Mouse (Mus musculus): ENCODE results near the gene C1qtnf6. TPM values are rescaled to one million over a fixed set of nuclear protein-coding genes. Genes with fewer than 3 reads are reported as not detected.

C1qtnf6 gene
- polyA plus RNA-seq, 1 experiment, result 3.3 TPM

DNA sequence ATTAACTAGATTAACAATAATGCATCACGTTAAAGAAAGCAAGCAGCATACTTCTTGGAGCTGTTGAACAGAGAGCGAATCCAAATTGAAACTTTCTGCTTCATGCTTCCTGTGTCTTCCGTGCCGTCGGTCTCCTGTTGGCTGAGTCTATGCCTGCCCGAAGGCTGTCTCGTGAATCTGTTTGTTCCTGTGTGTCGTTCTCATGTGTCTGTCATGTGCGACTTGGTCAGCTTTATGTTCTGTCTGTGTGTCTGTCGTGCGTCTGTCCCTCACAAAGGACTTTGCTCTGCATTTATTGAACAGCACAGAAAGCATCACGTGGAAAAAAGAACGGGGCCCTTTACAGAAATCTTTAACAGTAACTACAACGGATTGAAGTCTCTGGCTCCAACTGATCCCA is 18.2 kb downstream of the C1qtnf6 start:
- no peak overlapping the region for H3K27ac ChIP-seq (replicated peaks; ENCODE audit: low read depth, low read length)
- peaks cover under 1% of the 10 kb centered on the region; the same call in 1 of the 2 replicates for H3K4me1 ChIP-seq (ENCODE audit: control insufficient read depth, insufficient read depth, insufficient read length, low read length)
- no peak overlapping the region for H3K4me3 ChIP-seq (ENCODE audit: insufficient read depth, low read depth, low read length)

- Histone ChIP-seq H3K27ac (replicated peaks; ENCODE audit: low read depth, low read length) (no peak overlapping the region), H3K4me3 (ENCODE audit: insufficient read depth, low read depth, low read length) (no peak overlapping the region), H3K4me1 (ENCODE audit: control insufficient read depth, insufficient read depth, insufficient read length, low read length) (no peaks in the 10 kb centered on the region)
Observed at GRCm38 (mm10) chr15:78511951-78512350, 19.3 kb downstream of the C1qtnf6 start.

DNA sequence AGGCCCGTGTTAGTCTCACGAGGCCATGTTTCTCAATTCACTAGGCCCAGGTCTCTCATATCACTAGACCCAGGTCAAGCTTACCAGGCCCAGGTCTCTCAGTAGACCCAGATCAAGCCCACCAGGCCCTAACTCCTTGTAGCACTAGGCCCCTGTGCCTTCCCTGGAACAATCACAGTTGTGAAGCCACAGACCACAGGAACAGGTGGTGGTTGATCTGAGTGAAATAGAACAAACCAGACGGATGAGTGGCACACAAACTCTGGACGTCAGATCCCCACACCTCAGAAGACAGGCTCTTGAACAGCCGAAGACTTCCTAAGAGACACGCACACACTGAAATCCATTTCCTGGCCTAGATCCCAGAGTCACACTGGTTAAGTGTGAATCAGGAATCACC is 20.5 kb downstream of the C1qtnf6 start:
- H3K4me1 ChIP-seq (ENCODE audit: control insufficient read depth, insufficient read depth, insufficient read length, low read length), result no peaks in the 10 kb centered on the region
- no peak overlapping the region for H3K27ac ChIP-seq (replicated peaks; ENCODE audit: low read depth, low read length)
- no peak overlapping the region for H3K4me3 ChIP-seq (ENCODE audit: insufficient read depth, low read depth, low read length)

DNA sequence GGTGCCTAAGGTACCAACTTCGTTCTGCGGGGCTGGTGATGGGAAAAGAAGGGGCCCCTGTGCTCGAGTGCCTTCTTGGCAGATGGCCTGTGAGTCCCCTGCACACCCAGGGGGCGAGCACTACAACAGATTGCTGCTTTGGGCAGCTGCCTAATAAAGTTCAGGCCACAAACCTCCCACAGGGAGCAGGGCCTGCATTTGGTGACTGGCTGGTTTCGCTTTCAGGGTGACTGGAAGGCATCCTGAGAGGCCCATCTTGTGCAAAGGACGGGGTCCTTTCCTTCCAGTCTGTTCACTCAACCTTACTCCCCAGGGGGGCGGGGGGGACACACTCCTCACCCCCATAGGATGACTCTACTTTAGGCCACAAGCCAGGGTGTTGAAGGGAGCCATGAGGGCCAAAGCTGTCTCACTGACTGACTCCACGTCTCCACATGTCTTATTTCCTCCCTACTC is 21.1 kb downstream of the C1qtnf6 start:
- Histone ChIP-seq H3K4me1 (ENCODE audit: control insufficient read depth, insufficient read depth, insufficient read length, low read length) (no peaks in the 10 kb centered on the region), H3K27ac (replicated peaks; ENCODE audit: low read depth, low read length) (no peak overlapping the region)

DNA sequence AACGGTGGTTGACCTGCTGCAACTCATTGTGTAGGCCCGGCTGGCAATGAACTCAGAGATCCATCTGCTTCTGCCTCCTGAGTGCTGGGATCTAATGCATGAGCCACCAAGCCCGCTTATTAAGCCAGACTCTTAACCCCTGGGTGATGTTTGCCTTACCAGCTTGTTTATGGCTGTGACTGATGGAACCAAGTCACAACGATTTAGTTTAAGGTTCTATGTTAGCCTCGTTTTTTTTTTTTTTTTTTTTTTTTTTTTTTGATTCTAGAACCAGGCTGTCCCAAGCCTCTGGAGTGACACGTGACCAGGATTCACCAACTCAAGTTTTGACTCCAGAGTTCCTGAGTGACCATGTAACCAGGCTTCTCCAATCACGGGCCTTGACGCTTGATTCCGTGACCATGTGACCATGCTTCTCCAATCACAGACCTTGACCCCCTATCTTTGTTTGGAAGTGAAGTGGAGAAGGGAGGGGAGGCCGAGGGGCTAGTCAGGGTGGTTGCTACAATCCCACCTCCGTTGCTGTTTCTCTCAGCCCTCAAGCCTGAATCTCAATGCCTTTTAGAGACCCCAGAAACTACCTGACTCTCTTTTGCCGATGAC is 21.8 kb downstream of the C1qtnf6 start:
- no peak overlapping the region for H3K4me3 ChIP-seq (ENCODE audit: insufficient read depth, low read depth, low read length)
- H3K4me1 ChIP-seq (ENCODE audit: control insufficient read depth, insufficient read depth, insufficient read length, low read length), result no peaks in the 10 kb centered on the region
- H3K27ac ChIP-seq (replicated peaks; ENCODE audit: low read depth, low read length), result no peak overlapping the region

More for the DNA sequence above, 21.1 kb downstream of the C1qtnf6 start:
- no peak overlapping the region for H3K4me3 ChIP-seq (ENCODE audit: insufficient read depth, low read depth, low read length)

- Histone ChIP-seq H3K4me3 (ENCODE audit: insufficient read depth, low read depth, low read length) (no peak overlapping the region), H3K27ac (replicated peaks; ENCODE audit: low read depth, low read length) (no peak overlapping the region), H3K4me1 (ENCODE audit: control insufficient read depth, insufficient read depth, insufficient read length, low read length) (no peaks in the 10 kb centered on the region)
Observed at GRCm38 (mm10) chr15:78508443-78508842, 22.8 kb downstream of the C1qtnf6 start.

DNA sequence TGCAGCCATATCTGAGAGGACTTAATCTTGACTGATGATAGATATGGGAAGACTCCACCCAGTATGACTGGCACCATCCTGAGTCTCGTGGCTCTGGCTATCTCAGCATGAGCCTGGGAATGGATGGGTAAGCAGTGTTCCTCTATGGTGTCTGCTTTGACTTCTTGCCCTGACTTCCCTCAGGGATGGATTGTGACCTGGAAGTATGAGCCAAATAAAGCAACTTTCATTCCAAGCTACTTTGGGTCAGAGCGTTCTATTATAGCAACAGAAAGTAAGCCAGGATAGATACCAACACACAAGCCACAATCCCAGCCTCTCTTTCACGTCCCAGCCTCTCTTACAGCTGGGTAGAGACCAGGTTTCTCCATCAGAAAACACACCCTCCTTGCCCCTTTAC is 25.7 kb downstream of the C1qtnf6 start:
- H3K4me3 ChIP-seq (ENCODE audit: insufficient read depth, low read depth, low read length), result no peak overlapping the region
- no peak overlapping the region for H3K27ac ChIP-seq (replicated peaks; ENCODE audit: low read depth, low read length)

DNA sequence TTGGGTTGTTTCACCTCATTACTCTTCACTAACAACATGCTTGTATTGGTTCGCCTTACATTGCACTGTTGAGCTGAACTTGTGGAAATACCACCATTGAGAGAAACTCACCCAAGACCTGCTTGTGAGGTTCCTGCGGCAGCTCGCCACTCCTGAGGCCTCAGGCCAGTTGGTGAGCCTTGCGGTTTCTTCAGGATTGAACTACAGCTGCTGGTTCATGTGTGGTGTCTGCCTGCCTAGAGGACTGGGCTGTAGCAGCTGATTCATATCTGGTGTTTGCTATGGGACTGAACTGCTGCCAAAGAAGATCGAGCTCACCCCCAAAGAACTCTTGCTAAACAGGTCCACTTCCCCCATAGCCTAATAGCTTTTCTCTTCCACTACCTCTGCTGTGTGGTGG is 26.4 kb downstream of the C1qtnf6 start:
- H3K27ac ChIP-seq (replicated peaks; ENCODE audit: low read depth, low read length), result no peak overlapping the region
- no peak overlapping the region for H3K4me3 ChIP-seq (ENCODE audit: insufficient read depth, low read depth, low read length)
- no peaks in the 10 kb centered on the region for H3K4me1 ChIP-seq (ENCODE audit: control insufficient read depth, insufficient read depth, insufficient read length, low read length)

More for the DNA sequence above, 25.7 kb downstream of the C1qtnf6 start:
- H3K4me1 ChIP-seq (ENCODE audit: control insufficient read depth, insufficient read depth, insufficient read length, low read length), result no peaks in the 10 kb centered on the region

DNA sequence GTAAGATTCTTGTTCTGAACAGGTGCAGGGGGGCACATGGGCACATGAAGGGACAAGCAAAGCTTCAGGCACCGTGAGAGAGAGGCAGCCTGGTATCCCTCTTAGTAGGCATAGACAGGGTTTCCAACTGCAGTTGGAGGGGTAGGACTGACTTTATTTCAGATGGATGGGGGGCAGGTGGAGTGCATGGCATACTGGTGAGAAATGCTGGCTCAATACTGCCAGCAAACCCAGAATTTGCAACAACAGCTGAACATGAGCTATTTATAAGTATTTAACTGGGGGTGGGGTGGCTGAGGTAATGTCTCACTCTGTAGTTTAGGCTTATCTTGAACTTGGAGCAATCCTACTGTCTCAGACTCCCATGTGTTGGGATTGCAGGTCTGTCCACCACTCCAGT is 27.2 kb downstream of the C1qtnf6 start:
- H3K4me3 ChIP-seq (ENCODE audit: insufficient read depth, low read depth, low read length), result no peak overlapping the region
- no peak overlapping the region for H3K27ac ChIP-seq (replicated peaks; ENCODE audit: low read depth, low read length)
- no peaks in the 10 kb centered on the region for H3K4me1 ChIP-seq (ENCODE audit: control insufficient read depth, insufficient read depth, insufficient read length, low read length)

DNA sequence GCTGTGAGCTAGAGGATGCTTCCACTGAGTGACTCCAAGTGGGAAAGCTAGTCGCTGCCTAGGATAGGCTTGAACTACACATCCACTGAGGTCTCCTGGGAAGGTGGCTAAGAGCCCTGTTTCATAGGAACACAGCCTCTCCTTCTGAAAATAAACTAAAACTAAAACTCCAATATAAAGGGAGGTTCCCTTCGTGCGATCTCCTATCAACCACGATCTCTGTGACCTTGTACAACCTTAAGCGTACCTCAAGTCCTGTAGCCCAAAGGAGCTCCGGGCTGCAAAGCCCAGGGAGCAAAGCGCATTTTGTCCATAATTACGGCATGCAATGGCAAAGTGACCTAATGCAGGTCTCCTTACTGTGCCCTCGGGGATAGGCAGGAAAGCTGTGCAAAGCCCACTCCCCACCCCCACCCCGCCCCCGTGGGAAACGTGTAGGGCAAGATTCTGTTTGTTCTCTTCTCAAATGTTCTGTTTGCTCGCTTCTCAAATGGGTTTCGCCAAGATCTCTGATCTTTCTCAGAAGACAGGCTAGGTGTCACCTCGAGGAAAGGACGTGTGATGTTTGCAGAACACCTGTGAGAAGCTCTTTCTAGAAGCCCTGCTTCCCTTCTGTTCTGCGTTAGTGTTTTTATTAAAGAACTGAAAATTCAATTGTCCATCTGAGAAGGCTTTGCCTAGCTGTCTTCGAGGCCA is 28.6 kb downstream of the C1qtnf6 start:
- H3K27ac ChIP-seq (replicated peaks; ENCODE audit: low read depth, low read length), result no peak overlapping the region
- H3K4me1 ChIP-seq (ENCODE audit: control insufficient read depth, insufficient read depth, insufficient read length, low read length), result no peaks in the 10 kb centered on the region
- H3K4me3 ChIP-seq (ENCODE audit: insufficient read depth, low read depth, low read length), result no peak overlapping the region

DNA sequence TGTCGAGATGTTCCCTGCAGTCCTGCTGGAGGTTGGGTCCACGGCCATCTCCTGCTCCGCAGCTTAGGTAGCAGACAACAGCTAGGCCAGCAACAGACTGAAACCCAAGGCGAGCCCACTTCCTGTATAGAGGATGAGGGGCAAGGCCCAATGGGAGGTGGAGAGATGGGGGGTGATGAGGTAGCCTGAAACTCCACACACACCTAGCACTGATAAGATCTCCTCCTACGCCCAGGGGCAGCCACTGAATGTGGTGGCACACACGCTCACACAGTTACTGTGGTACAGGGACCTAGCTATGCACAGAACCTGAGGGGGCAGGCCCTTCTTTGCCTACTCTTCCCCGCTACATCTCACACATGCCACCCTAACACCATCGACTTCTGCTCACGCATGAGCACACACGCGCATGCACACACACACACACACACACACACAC is 36.2 kb downstream of the C1qtnf6 start, which contains the start of gene Il2rb:
Il2rb (minus strand) TSS at position 304 of the 439 bp plus-strand sequence.
- Histone ChIP-seq H3K27ac (replicated peaks; ENCODE audit: low read depth, low read length) (no peak within 1 kb of the TSS), H3K4me3 (ENCODE audit: insufficient read depth, low read depth, low read length) (no peak within 1 kb of the TSS), H3K4me1 (ENCODE audit: control insufficient read depth, insufficient read depth, insufficient read length, low read length) (no peaks in the 10 kb centered on the region)

DNA sequence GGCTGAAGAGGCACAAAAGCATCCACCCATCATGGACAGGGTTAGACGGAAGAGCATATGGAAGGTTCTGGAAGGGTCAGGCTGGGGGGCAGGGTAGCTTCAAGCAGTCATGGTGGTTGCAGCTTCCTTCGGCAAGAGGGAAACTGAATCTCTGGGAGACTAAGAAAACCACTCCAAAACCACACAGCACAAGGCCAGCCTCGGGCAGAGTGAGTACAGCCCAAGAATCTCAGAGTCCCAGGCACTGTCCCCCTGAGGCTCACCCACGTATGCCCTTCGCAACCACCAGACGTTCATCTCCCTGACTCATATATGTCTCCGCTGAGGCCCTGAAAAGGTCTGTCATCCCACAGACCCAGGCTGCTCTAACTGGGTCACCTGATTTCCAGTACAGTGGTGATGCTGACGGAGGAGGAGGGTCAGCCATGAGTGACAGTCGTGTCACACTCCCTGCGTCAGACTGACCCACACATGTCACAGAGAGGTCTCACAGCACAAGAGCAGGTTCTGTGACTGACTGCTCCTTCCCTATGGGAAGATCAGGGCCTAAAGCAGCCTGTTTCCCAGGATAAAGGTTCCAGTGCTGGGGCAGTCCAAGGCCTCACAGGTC is 37.7 kb downstream of the C1qtnf6 start:
- H3K4me3 ChIP-seq (ENCODE audit: insufficient read depth, low read depth, low read length), result no peak overlapping the region
- H3K27ac ChIP-seq (replicated peaks; ENCODE audit: low read depth, low read length), result no peak overlapping the region
- no peaks in the 10 kb centered on the region for H3K4me1 ChIP-seq (ENCODE audit: control insufficient read depth, insufficient read depth, insufficient read length, low read length)

- no peak overlapping the region for H3K27ac ChIP-seq (replicated peaks; ENCODE audit: low read depth, low read length)
- H3K4me1 ChIP-seq (ENCODE audit: control insufficient read depth, insufficient read depth, insufficient read length, low read length), result no peaks in the 10 kb centered on the region
- H3K4me3 ChIP-seq (ENCODE audit: insufficient read depth, low read depth, low read length), result no peak overlapping the region
Observed at GRCm38 (mm10) chr15:78491301-78491700, 39.9 kb downstream of the C1qtnf6 start.

- H3K4me1 ChIP-seq (ENCODE audit: control insufficient read depth, insufficient read depth, insufficient read length, low read length), result no peaks in the 10 kb centered on the region
- no peak overlapping the region for H3K4me3 ChIP-seq (ENCODE audit: insufficient read depth, low read depth, low read length)
- H3K27ac ChIP-seq (replicated peaks; ENCODE audit: low read depth, low read length), result no peak overlapping the region
Observed at GRCm38 (mm10) chr15:78489906-78490305, 41.3 kb downstream of the C1qtnf6 start.

DNA sequence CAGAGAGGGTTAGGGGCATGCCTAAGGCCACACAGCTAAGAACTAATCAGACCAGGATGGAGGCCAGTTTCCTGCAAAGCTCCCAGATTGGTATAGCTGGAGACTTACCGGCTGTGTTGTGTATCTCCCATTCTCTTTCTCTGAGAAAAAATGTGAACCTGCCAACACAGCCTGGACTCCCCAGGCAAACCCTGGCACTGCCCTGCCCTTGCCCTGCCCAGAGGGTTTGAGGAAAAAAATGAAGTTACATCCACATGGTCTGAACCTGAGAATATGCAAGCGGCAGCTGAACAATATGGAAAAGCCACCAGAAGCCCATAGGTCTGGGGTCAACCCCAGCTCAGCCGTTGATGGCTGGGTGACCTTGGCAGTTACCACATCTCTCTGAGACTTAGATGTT is 42.0 kb downstream of the C1qtnf6 start:
- no peak overlapping the region for H3K4me3 ChIP-seq (ENCODE audit: insufficient read depth, low read depth, low read length)
- no peaks in the 10 kb centered on the region for H3K4me1 ChIP-seq (ENCODE audit: control insufficient read depth, insufficient read depth, insufficient read length, low read length)
- H3K27ac ChIP-seq (replicated peaks; ENCODE audit: low read depth, low read length), result no peak overlapping the region

DNA sequence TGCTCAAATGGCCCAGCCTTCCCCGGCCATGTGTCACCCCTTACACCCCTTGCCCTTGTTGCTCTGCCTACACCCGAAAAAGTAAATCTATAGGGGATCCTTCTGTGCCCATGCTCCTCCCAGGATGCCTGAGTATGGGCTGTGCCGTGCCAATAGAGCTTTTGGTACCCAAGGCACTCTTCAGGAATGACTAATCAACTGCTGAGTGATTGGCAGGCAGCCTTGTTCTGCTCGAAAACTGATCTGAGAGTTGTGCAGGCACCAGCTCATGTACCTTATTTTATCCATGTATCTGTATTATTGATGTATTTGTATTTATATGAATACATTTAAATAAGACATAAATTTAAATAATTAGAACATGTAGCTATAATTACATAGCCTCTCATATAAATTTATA is 44.1 kb downstream of the C1qtnf6 start:
- Histone ChIP-seq H3K4me1 (ENCODE audit: control insufficient read depth, insufficient read depth, insufficient read length, low read length) (no peaks in the 10 kb centered on the region), H3K4me3 (ENCODE audit: insufficient read depth, low read depth, low read length) (no peak overlapping the region), H3K27ac (replicated peaks; ENCODE audit: low read depth, low read length) (no peak overlapping the region)
